Mouse (Mus musculus) left cerebral cortex, adult 2 months (tissue): ENCODE measurements at regions not wholly inside any gene's neighbourhood (a gene's known extent, or its start where the extent isn't known, plus 50 kb on each side); places are given as distances from the start of the nearest gene placed in this dataset.

Experiments
- DNase-seq, 2 experiments: peaks; one replicate each; pipeline ENCODE4 v3.0.0; 2021 to 2022; ENCODE audit warnings: low spot score in 2 of 2, mixed read lengths in 1 of 2; ENCODE audit errors: extremely low spot score in 1 of 2
- H3K27ac ChIP-seq: fragments of 200-600 bp; 2 replicates; pipeline ENCODE4 v1.8.1; 2022
- H3K4me3 ChIP-seq: fragments of 200-600 bp; 2 replicates; pipeline ENCODE4 v1.8.1; 2022
- CTCF ChIP-seq: fragments of 200-600 bp; IDR thresholded peaks from 2 replicates; pipeline ENCODE4 v1.8.1; 2022; ENCODE audit warnings: antibody characterized with exemption, mild to moderate bottlenecking, moderate library complexity
- intact Hi-C: fragments of 180-260 bp; cut with DNase I; formaldehyde crosslinking; loops from one replicate; pipeline ENCODE4 v1.15.1; 2025

DNA sequence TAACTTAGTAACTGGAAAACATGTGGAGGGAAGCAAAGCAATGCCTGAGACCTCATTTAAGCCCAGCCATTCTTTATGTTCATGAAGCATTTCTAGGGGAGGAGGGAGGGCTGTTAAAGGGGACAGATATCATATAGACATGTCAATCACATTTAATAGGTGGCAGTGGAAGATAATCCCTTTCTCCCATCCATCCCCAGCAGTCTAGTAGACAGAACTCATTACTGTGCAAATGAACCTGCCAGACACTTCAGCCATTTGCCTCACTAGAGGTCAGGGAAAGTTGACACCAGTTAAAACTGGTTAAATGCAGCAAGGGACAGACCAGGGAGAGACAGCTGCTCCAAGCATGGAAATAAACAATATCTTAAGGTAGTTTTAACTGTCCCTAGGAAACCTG lies 359.1 kb downstream of the Slc6a15 start:
- Histone ChIP-seq H3K4me3 (no peak overlapping the region), H3K27ac (no peak overlapping the region)
- TF ChIP-seq CTCF = no peak
- intact Hi-C loops = no loop called here
- DNase-seq = no peak

DNA sequence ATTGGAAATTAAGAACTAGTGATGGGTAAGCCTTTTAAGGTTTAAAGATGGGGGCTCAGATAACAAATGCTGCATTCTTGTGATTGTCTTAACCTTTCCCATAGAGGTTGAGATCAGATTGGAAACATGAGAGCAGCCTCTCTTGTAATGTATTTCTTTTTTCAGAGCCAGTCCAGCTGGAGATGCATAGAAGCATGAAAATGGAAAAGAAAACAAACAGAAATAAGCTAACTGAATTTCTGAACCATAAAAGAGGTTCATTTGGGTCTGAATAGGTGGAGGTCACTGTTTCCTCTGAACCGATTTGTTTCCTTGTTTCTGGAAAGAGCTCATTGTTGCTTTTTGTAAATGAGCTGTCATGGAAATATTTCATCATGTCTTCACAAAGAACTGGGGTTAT lies 363.9 kb downstream of the Slc6a15 start:
- Histone ChIP-seq H3K4me3 (no peak overlapping the region), H3K27ac (no peak overlapping the region)
- DNase-seq = no peak
- intact Hi-C loops = no loop called here
- no peak for TF ChIP-seq CTCF

- no peak for TF ChIP-seq CTCF
- H3K4me3 ChIP-seq = no peak overlapping the region
- intact Hi-C loops = no loop called here
- no peak for DNase-seq
- H3K27ac ChIP-seq = no peak overlapping the region
These were observed 364.4 kb downstream of the Slc6a15 start for GRCm38 (mm10) chr10:103731981-103732380.

DNA sequence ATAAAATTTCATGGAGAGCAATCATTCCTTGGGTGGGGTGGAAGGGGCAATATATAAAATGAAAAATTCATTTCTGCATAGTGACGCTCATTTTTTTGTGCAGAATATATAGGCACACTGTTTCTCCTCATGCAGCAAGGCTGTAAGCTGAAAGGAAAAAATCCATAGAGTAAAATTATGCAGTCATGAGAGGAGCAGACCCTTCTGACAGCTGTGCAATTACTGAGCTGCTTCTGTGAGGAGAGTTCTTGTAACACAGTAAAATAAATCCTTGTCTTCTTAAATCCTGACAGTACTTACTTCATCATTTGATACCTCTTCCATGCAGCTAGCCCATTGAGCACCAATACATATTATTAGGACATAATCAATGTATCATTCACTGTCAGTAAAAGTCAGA lies 362.7 kb upstream of the Gm21293 start:
- DNase-seq = no peak
- no peak overlapping the region for H3K4me3 ChIP-seq
- intact Hi-C loops = loop anchor here (5.0 to 10.0 kb wide), 3 partner anchors 335 to 1932 kb away; no protein-coding TSS in a partner anchor
- TF ChIP-seq CTCF = no peak
- no peak overlapping the region for H3K27ac ChIP-seq

- Histone ChIP-seq H3K27ac (no peak overlapping the region), H3K4me3 (no peak overlapping the region)
- no peak for DNase-seq
- peak; percentile 74 for TF ChIP-seq CTCF
- intact Hi-C loops = loop anchor here (2.0 to 10.0 kb wide), 5 partner anchors 340 to 1990 kb away; partner anchors contain the start of gene Tmtc2
These were observed 357.9 kb upstream of the Gm21293 start for GRCm38 (mm10) chr10:103784920-103785319.

DNA sequence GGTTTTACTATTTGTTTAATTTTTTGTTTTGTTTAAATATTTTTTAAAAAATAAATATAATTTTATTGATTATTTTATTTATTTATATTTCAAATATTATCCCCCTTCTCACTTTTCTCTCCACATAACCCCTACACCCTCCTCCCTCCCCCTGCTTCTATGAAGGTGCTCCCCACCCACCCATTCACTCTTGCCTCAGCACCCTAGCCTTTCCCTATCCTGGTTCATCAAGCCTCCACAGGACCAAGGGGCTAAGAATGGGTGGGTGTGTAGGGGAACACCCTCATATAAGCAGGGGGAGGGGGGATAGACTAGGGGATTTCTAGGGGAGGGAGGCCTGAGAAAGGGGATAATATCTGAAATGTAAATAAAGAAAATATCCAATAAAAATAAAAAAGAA lies 313.7 kb upstream of the Gm21293 start:
- no peak overlapping the region for H3K27ac ChIP-seq
- H3K4me3 ChIP-seq = no peak overlapping the region
- intact Hi-C loops = no loop called here
- no peak for DNase-seq
- no peak for TF ChIP-seq CTCF

DNA sequence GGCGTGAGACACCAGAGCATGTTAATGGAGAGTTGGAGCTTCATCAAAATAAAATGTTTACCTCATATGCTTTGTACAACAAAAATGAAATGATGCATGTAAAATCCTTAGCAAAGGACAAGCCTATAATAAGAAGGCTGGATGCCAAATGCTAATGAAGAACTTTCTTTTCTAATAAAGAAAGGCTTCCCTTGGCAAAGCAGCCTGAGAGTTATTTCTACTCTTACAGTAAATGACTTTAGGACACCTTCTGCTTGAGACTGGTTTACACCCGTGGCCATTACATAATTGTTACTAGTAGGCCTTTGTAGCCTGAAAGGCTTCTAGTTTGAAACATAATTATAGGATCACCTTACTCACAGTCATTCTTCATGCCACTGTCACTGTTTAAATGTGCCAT lies 310.7 kb upstream of the Gm21293 start:
- Histone ChIP-seq H3K27ac (no peak overlapping the region), H3K4me3 (no peak overlapping the region)
- no peak for TF ChIP-seq CTCF
- intact Hi-C loops = no loop called here
- no peak for DNase-seq

- Histone ChIP-seq H3K4me3 (no peak overlapping the region), H3K27ac (no peak overlapping the region)
- no peak for DNase-seq
- no peak for TF ChIP-seq CTCF
- intact Hi-C loops = no loop called here
These were observed 287.6 kb upstream of the Gm21293 start for GRCm38 (mm10) chr10:103855211-103855610.

DNA sequence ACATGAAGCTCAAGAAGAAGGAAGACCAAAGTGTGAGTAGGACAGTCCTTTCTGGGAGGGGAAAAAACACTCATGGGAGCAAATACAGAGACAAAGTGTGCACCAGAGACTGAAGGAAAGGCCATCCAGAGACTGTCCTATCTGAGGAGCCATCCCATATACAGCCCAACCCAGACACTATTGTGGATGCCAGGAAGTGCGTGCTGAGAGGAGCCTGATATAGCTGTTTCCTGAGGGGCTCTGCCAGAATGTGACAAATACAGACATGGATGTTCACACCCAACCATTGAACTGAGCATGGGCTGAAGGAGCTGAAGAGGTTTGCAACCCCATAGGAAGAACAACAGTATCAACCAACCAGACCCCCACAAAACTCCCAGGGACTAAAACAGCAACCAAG lies 281.9 kb upstream of the Gm21293 start:
- Histone ChIP-seq H3K27ac (no peak overlapping the region), H3K4me3 (no peak overlapping the region)
- TF ChIP-seq CTCF = no peak
- intact Hi-C loops = no loop called here
- DNase-seq = no peak

GRCm38 (mm10) chr10:103862120-103862519 lies 280.7 kb upstream of the Gm21293 start:
- intact Hi-C loops = no loop called here
- Histone ChIP-seq H3K4me3 (no peak overlapping the region), H3K27ac (no peak overlapping the region)
- DNase-seq = no peak
- no peak for TF ChIP-seq CTCF

- no peak for TF ChIP-seq CTCF
- H3K4me3 ChIP-seq = no peak overlapping the region
- no peak for DNase-seq
- H3K27ac ChIP-seq = no peak overlapping the region
- intact Hi-C loops = no loop called here
These were observed 278.9 kb upstream of the Gm21293 start for GRCm38 (mm10) chr10:103863909-103864308.

DNA sequence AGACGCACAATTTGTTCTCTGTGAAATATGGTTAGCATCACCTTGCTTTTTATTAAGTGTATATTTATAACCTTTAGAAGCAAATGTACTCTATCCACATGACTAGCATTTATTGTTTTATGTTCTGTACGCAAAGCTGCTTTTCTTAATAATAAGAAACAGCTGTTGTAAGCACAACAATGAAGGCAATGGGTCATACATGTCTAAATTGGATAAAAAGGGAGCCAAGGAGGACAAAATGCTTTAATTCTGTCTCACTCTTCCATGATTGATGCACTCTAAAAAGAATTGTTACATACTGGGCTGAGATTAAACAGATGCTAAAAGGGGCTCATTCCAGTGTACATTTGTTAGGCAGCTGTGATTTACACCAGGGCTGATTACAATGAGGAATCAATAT lies 232.7 kb upstream of the Gm21293 start:
- no peak overlapping the region for H3K4me3 ChIP-seq
- TF ChIP-seq CTCF = no peak
- intact Hi-C loops = no loop called here
- DNase-seq = no peak
- H3K27ac ChIP-seq = no peak overlapping the region

GRCm38 (mm10) chr10:103958183-103958582 lies 184.6 kb upstream of the Gm21293 start:
- intact Hi-C loops = no loop called here
- H3K27ac ChIP-seq = no peak overlapping the region
- no peak for DNase-seq
- no peak for TF ChIP-seq CTCF
- H3K4me3 ChIP-seq = no peak overlapping the region

DNA sequence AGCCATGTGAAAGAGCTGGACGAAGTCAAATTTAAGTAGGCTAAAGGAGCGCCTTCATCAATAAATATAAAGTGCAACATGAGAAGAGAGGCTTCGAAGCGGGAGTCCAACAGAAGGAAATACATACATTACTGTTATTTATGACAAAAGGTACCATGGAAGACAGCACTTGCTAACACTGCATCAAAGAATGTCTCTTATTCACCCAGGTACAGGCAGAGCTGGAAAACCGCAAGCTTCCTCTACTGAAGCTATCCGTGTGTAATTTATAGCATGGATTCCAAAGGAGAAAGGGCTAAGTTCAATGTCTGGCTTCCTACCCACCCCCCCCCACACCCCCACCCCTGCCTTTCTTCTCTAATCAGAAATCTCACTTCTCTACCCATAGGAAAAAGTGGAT lies 166.7 kb upstream of the Gm21293 start:
- intact Hi-C loops = no loop called here
- H3K27ac ChIP-seq = no peak overlapping the region
- no peak for DNase-seq
- H3K4me3 ChIP-seq = no peak overlapping the region
- TF ChIP-seq CTCF = no peak
